Mouse (Mus musculus) monocyte, adult 2 months (primary cell): ENCODE measurements around the gene Prss34.

Source experiments
- DNase-seq, 2 experiments: peaks; one replicate each; pipeline ENCODE4 v3.0.0; 2022; ENCODE audit warnings: low spot score in 2 of 2, low read depth in 1 of 2

The Prss34 gene

GRCm38 (mm10) chr17:25308346-25308745, 10.2 kb downstream of the Prss34 start, which contains the start of gene Prss28:
Gene Prss28 (plus strand): TSS chr17:25308646.
- DNase-seq, result no peak

DNA sequence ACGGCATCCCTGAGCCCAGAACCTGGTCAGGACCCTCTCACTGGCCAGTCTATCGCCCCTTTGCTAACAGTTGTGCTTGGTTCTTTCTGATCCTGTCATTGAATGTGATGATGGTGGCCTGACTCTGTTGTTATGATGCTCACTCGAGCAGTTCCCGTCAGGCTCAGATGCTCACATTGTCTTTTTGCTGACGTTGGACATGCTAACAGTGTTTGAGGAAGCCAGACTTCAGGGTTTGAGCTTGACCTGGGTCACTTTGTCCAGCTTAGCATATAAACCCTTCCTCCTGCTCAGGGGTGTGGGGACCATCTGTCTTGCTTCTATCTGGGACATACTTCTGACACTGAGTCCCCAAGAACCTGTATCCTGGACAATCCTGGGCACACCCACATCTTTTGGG, 20.2 kb downstream of the Prss34 start, which contains the start of gene Prss29:
TSS of gene Prss29 (plus strand) at position 301 of the 400 bp plus-strand sequence.
- DNase-seq, result no peak

GRCm38 (mm10) chr17:25320819-25321218, 22.6 kb downstream of the Prss34 start:
- no peak for DNase-seq

DNA sequence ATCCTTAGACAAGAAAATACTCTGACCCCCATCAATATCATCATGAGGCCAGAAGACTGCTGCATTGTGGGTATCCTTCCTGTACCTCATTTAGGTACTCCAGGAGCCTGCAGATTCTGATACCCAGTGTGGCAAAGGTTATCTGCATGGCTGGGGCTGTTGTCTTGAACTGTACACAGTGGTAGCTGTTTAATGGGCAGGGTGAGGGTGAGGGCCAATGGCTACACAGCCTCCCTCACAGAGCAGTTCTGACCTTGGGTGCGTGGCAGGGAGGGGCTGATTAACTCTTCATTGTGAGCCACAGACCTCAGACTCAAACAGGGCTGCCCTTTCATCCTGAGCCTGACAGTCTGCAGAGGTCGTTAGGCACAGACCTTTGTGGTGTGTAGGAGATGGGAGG, 24.7 kb downstream of the Prss34 start:
- DNase-seq, result no peak

GRCm38 (mm10) chr17:25332321-25332720, 34.1 kb downstream of the Prss34 start:
- peak in 1 of 2 experiments; percentile 17 for DNase-seq

GRCm38 (mm10) chr17:25333943-25334342, 35.7 kb downstream of the Prss34 start:
- no peak for DNase-seq

- DNase-seq, result no peak
Observed at GRCm38 (mm10) chr17:25338218-25338617, 40.0 kb downstream of the Prss34 start.

GRCm38 (mm10) chr17:25340003-25340402, 41.8 kb downstream of the Prss34 start:
- DNase-seq, result no peak

DNA sequence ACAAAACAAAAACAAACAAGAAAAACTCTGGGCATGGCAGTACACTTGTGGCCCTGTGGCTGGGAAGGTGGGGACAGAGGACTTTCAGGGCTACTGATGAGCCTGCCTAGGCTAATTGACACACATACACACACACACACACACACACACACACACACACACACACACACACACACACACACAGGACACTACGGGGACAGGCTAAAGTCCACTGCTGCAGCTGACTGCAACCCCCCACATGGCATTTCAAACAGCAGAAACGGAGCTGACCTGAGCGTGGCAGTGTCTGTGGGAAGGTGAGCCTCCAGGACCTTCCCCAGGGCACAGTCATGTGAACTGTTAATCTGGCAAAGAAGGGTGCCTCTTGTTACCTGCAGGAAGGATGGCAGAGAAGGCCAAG, 43.3 kb downstream of the Prss34 start:
- no peak for DNase-seq

DNA sequence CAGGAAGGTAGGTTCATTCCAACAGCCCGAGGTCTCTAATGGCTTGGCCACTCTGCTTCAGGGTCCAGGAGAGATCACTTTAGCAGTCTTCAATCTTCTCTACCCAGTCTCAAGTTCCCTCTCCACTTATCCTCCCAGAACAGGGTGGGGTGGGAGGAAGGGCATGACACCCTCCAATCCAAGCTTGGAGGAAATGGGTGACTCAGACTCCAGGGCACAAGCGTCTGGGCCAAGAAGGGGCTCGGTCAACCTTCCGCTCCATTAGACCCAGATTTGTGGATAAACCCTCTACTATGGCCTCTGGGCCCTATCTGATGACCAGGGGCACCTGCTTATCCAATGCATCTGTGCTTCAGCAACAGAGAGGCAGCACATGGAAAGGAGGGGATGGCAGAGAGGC, 47.3 kb downstream of the Prss34 start, which contains the start of gene Tpsab1:
TSS of gene Tpsab1 (minus strand) at position 101 of the 400 bp plus-strand sequence.
- no peak for DNase-seq
